9 mouse cellular contexts compared by ENCODE assay signal in the genomic region with DNA sequence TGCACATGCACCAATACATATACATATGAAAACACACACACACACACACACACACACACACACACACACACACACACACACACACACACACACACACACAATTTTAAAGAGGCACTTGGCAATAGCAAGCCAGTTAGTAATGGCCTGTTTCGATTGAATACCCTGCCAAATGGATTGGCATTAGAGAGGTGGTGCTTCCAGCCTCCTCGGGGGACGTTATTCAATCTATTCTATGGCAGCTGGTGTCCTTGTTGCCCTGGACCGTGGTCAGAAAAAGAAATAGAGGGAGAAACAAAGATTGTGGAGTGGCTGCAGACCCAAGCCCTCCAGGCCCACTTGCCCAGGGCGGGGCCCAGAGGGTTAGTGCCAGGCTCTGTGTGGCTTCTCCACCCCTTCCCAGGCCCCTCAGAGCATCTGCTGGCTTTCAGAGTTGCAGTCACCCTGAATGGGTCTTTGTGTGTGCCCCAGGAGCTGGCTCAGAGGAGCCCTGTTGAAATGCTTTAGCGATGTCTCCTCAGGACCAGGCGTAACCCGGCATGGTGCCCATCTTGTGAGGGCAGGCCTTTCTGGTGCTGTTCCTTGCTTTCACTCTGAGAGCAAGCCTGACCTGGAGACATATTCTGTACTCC.
DNase-seq lines count a peak whose midpoint lies in the region; ATAC-seq and TF ChIP-seq lines count a peak whose summit lies in the region.
"Had no signal": no experiment of that assay in that cellular context is flagged by ENCODE, and none has a peak within 500 bp of the region (broad histone marks: within the 10 kb centered on the region; RNA-seq: fewer than 3 reads in every experiment).

No protein-coding gene starts in this region.

- peaks cover 11% of the 10 kb centered on the region for H3K4me1 ChIP-seq in hindbrain, embryonic 14.5 days (replicated peaks; ENCODE audit: control insufficient read depth, insufficient read depth, low read length)
- H3K4me1 ChIP-seq in limb, embryonic 14.5 days (ENCODE audit: control insufficient read depth, insufficient read depth, low read length), result peaks cover 8% of the 10 kb centered on the region
- peaks cover 9% of the 10 kb centered on the region for H3K4me1 ChIP-seq in heart, embryonic 10.5 days

- no peak overlapping the region for H3K9ac ChIP-seq in hindbrain, embryonic 14.5 days
- no peak overlapping the region for H3K9ac ChIP-seq in limb, embryonic 14.5 days (ENCODE audit: low read depth, low read length, severe bottlenecking)

- H3K4me3 ChIP-seq in hindbrain, embryonic 14.5 days (replicated peaks; ENCODE audit: low read length), result no peak overlapping the region
- no peak overlapping the region for H3K4me3 ChIP-seq in limb, embryonic 14.5 days (replicated peaks; ENCODE audit: low read length)
- no peak overlapping the region for H3K4me3 ChIP-seq in heart, embryonic 10.5 days
- H3K4me3 ChIP-seq: erythroblast, embryonic 14.5 days had no signal

- H3K27me3 ChIP-seq in hindbrain, embryonic 14.5 days (ENCODE audit: control insufficient read depth, insufficient read depth, low read length), result no peaks in the 10 kb centered on the region
- H3K27me3 ChIP-seq in limb, embryonic 14.5 days (ENCODE audit: control insufficient read depth, insufficient read depth, low read length), result no peaks in the 10 kb centered on the region
- H3K27me3 ChIP-seq in heart, embryonic 10.5 days (ENCODE audit: insufficient read depth, poor library complexity, severe bottlenecking), result no peaks in the 10 kb centered on the region

- H3K9me3 ChIP-seq in hindbrain, embryonic 14.5 days (ENCODE audit: control insufficient read depth, low read length), result no peaks in the 10 kb centered on the region
- H3K9me3 ChIP-seq in limb, embryonic 14.5 days (ENCODE audit: control insufficient read depth, low read length), result no peaks in the 10 kb centered on the region
- H3K9me3 ChIP-seq in heart, embryonic 10.5 days, result no peaks in the 10 kb centered on the region

- peak; percentile 76 for DNase-seq in 3134 (ENCODE audit: extremely low read depth, insufficient read length, low spot score)
- peak; percentile 58 to 74 for DNase-seq in cerebellum, postnatal 14 days
- DNase-seq in hindbrain, embryonic 14.5 days (ENCODE audit: low spot score), result peak; percentile 65
- no peak for DNase-seq in limb, embryonic 14.5 days (ENCODE audit: low spot score)
- no peak for DNase-seq in adrenal gland, adult (ENCODE audit: inconsistent age in 2 of 2, low spot score in 1 of 2)
- DNase-seq in testis, postnatal 10 days (ENCODE audit: low spot score), result no peak
- DNase-seq in heart, embryonic 10.5 days (ENCODE audit: low spot score), result no peak
- no peak for DNase-seq in adrenal gland, postnatal 4 days (ENCODE audit: low spot score in 2 of 2)

- no peak for TF ChIP-seq POLR2A in limb, embryonic 14.5 days (IDR thresholded peaks at IDR 0.05; ENCODE audit: borderline replicate concordance, extremely low read depth, insufficient read depth, insufficient read length)

- H3K4me2 ChIP-seq in hindbrain, embryonic 14.5 days (replicated peaks), result no peak overlapping the region
- H3K4me2 ChIP-seq in limb, embryonic 14.5 days (replicated peaks; ENCODE audit: low read depth, low read length, severe bottlenecking), result no peak overlapping the region

- 34% methylated on average over 8 of the region's 8 CpGs for WGBS in hindbrain, embryonic 14.5 days
- WGBS in limb, embryonic 14.5 days, result 79% methylated on average over 8 of the region's 8 CpGs
- 84% methylated on average over 8 of the region's 8 CpGs for WGBS in heart, embryonic 10.5 days

- no peaks in the 10 kb centered on the region for H3K36me3 ChIP-seq in hindbrain, embryonic 14.5 days (replicated peaks; ENCODE audit: control insufficient read depth, insufficient read depth)
- H3K36me3 ChIP-seq in limb, embryonic 14.5 days (ENCODE audit: control insufficient read depth, insufficient read depth, low read length), result no peaks in the 10 kb centered on the region
- no peaks in the 10 kb centered on the region for H3K36me3 ChIP-seq in heart, embryonic 10.5 days

- ATAC-seq in hindbrain, embryonic 14.5 days (ENCODE audit: low FRiP score), result peak; percentile 92
- ATAC-seq in limb, embryonic 14.5 days (ENCODE audit: low FRiP score, low read depth), result peak; percentile 25; the same call in 1 of the 2 replicates

- H3K27ac ChIP-seq in hindbrain, embryonic 14.5 days, result peak overlapping the region; percentile 82
- H3K27ac ChIP-seq in limb, embryonic 14.5 days (replicated peaks; ENCODE audit: low read depth, low read length), result no peak overlapping the region
- no peak overlapping the region for H3K27ac ChIP-seq in heart, embryonic 10.5 days

Comparison
In these comparisons a context has a peak if more than half of its experiments do, and no peak if none do; other contexts are left out.
1. DNase-seq: peak in 3134 (single experiment), cerebellum, postnatal 14 days (2 of 2) and hindbrain, embryonic 14.5 days (single experiment); none in limb, embryonic 14.5 days (single experiment), adrenal gland, adult (0 of 2), testis, postnatal 10 days (single experiment), heart, embryonic 10.5 days (single experiment) and adrenal gland, postnatal 4 days (0 of 2).